Mouse (Mus musculus): ENCODE results near the gene Dpp6.

Gene Dpp6

GRCm38 (mm10) chr5:27375841-27376240 lies 558.8 kb downstream of the Dpp6 start:
- ATAC-seq (ENCODE audit: low TSS enrichment) = no peak

GRCm38 (mm10) chr5:27380656-27381385 lies 563.8 kb downstream of the Dpp6 start:
- no peak for ATAC-seq (ENCODE audit: low TSS enrichment)

- no peak for ATAC-seq (ENCODE audit: low TSS enrichment)
Measured at GRCm38 (mm10) chr5:27398371-27398770, 581.4 kb downstream of the Dpp6 start.

GRCm38 (mm10) chr5:27399111-27399510 lies 582.1 kb downstream of the Dpp6 start:
- peak; percentile 77 for ATAC-seq (ENCODE audit: low TSS enrichment)

GRCm38 (mm10) chr5:27402616-27403015 lies 585.6 kb downstream of the Dpp6 start:
- no peak for ATAC-seq (ENCODE audit: low TSS enrichment)

GRCm38 (mm10) chr5:27408854-27409253 lies 591.9 kb downstream of the Dpp6 start:
- ATAC-seq (ENCODE audit: low TSS enrichment) = no peak

GRCm38 (mm10) chr5:27413023-27413422 lies 596.0 kb downstream of the Dpp6 start:
- no peak for ATAC-seq (ENCODE audit: low TSS enrichment)

- ATAC-seq (ENCODE audit: low TSS enrichment) = no peak
Measured at GRCm38 (mm10) chr5:27415518-27415917, 598.5 kb downstream of the Dpp6 start.

- ATAC-seq (ENCODE audit: low TSS enrichment) = no peak
Measured at GRCm38 (mm10) chr5:27416571-27416970, 599.6 kb downstream of the Dpp6 start.

- peak; percentile 76; the same call in 1 of the 2 replicates for ATAC-seq (ENCODE audit: low TSS enrichment)
Measured at GRCm38 (mm10) chr5:27417398-27417797, 600.4 kb downstream of the Dpp6 start.

- ATAC-seq (ENCODE audit: low TSS enrichment) = no peak
Measured at GRCm38 (mm10) chr5:27418856-27419255, 601.9 kb downstream of the Dpp6 start.

GRCm38 (mm10) chr5:27421090-27421635 lies 604.2 kb downstream of the Dpp6 start:
- ATAC-seq (ENCODE audit: low TSS enrichment) = no peak

GRCm38 (mm10) chr5:27423766-27424165 lies 606.8 kb downstream of the Dpp6 start:
- no peak for ATAC-seq (ENCODE audit: low TSS enrichment)

- no peak for ATAC-seq (ENCODE audit: low TSS enrichment)
Measured at GRCm38 (mm10) chr5:27424484-27425080, 607.6 kb downstream of the Dpp6 start.

GRCm38 (mm10) chr5:27426200-27426599 lies 609.2 kb downstream of the Dpp6 start:
- ATAC-seq (ENCODE audit: low TSS enrichment) = no peak

GRCm38 (mm10) chr5:27433584-27433983 lies 616.6 kb downstream of the Dpp6 start:
- no peak for ATAC-seq (ENCODE audit: low TSS enrichment)

- ATAC-seq (ENCODE audit: low TSS enrichment) = no peak
Measured at GRCm38 (mm10) chr5:27453201-27453845, 636.3 kb downstream of the Dpp6 start.

GRCm38 (mm10) chr5:27454386-27454785 lies 637.4 kb downstream of the Dpp6 start:
- no peak for ATAC-seq (ENCODE audit: low TSS enrichment)

- peak; percentile 83 for ATAC-seq (ENCODE audit: low TSS enrichment)
Measured at GRCm38 (mm10) chr5:27456981-27457380, 640.0 kb downstream of the Dpp6 start.

- no peak for ATAC-seq (ENCODE audit: low TSS enrichment)
Measured at GRCm38 (mm10) chr5:27457686-27458085, 640.7 kb downstream of the Dpp6 start.

- peak; percentile 92 for ATAC-seq (ENCODE audit: low TSS enrichment)
Measured at GRCm38 (mm10) chr5:27474964-27475465, 658.0 kb downstream of the Dpp6 start.

- ATAC-seq (ENCODE audit: low TSS enrichment) = no peak
Measured at GRCm38 (mm10) chr5:27481706-27482105, 664.7 kb downstream of the Dpp6 start.

Measured in frontal cortex, adult (tissue).